Mouse (Mus musculus): ENCODE data around the gene Pkn1. TPM values are rescaled to one million over a fixed set of nuclear protein-coding genes. Genes with fewer than 3 reads are reported as not detected.

Pkn1 gene
- total and polyA plus RNA-seq, 2 experiments from 2014 or later, result 14.2 to 44.2 TPM

GRCm38 (mm10) chr8:83664096-83664495 is 34.9 kb downstream of the Pkn1 start:
- Histone ChIP-seq H3K27me3 (ENCODE audit: control insufficient read depth, insufficient read depth, low read length) (peaks cover 6% of the 10 kb centered on the region; the same call in 1 of the 2 replicates), H3K27ac (ENCODE audit: low read depth) (no peak overlapping the region), H3K9me3 (replicated peaks; ENCODE audit: control insufficient read depth, low read length) (no peaks in the 10 kb centered on the region), H3K36me3 (replicated peaks; ENCODE audit: control insufficient read depth, insufficient read depth, low read length) (peaks cover 4% of the 10 kb centered on the region), H3K4me2 (ENCODE audit: low read depth, low read length) (no peak overlapping the region), H3K4me1 (ENCODE audit: control insufficient read depth, insufficient read depth) (peaks cover 41% of the 10 kb centered on the region), H3K9ac (replicated peaks; ENCODE audit: low read depth, low read length) (no peak overlapping the region), H3K4me3 (ENCODE audit: low read depth, low read length) (no peak overlapping the region)
- TF ChIP-seq CTCF (IDR thresholded peaks at IDR 0.05; ENCODE audit: low read depth) (no peak), EP300 (IDR thresholded peaks at IDR 0.05; ENCODE audit: low read depth) (no peak)
- WGBS, result 88% methylated on average over 13 of the region's 13 CpGs
- ATAC-seq (ENCODE audit: insufficient read depth, low read depth), result no peak
- DNase-seq (ENCODE audit: low spot score), result no peak

GRCm38 (mm10) chr8:83662421-83662826 is 36.6 kb downstream of the Pkn1 start:
- DNase-seq (ENCODE audit: low spot score) (peak; percentile 88), ATAC-seq (ENCODE audit: insufficient read depth, low read depth) (peak; percentile 67)
- Histone ChIP-seq H3K36me3 (replicated peaks; ENCODE audit: control insufficient read depth, insufficient read depth, low read length) (peaks cover 7% of the 10 kb centered on the region), H3K4me3 (ENCODE audit: low read depth, low read length) (no peak overlapping the region), H3K27ac (ENCODE audit: low read depth) (no peak overlapping the region), H3K4me1 (ENCODE audit: control insufficient read depth, insufficient read depth) (peaks cover 30% of the 10 kb centered on the region), H3K27me3 (ENCODE audit: control insufficient read depth, insufficient read depth, low read length) (peaks cover 5% of the 10 kb centered on the region; the same call in 1 of the 2 replicates), H3K9ac (replicated peaks; ENCODE audit: low read depth, low read length) (no peak overlapping the region), H3K4me2 (ENCODE audit: low read depth, low read length) (peak overlapping the region; percentile 18), H3K9me3 (replicated peaks; ENCODE audit: control insufficient read depth, low read length) (no peaks in the 10 kb centered on the region)
- 0 out of 2 replicates have a peak, but pooled peaks have one; percentile 37 for TF ChIP-seq EP300 (IDR thresholded peaks at IDR 0.05; ENCODE audit: low read depth)
- TF ChIP-seq CTCF (IDR thresholded peaks at IDR 0.05; ENCODE audit: low read depth), result peak; percentile 91
- 6% methylated on average over 4 of the region's 4 CpGs for WGBS

GRCm38 (mm10) chr8:83660995-83661680 is 37.8 kb downstream of the Pkn1 start:
- Histone ChIP-seq H3K9ac (replicated peaks; ENCODE audit: low read depth, low read length) (peak overlapping the region; percentile 12; the same call in 1 of the 2 replicates), H3K9me3 (replicated peaks; ENCODE audit: control insufficient read depth, low read length) (no peaks in the 10 kb centered on the region), H3K4me1 (ENCODE audit: control insufficient read depth, insufficient read depth) (peaks cover 22% of the 10 kb centered on the region), H3K27me3 (ENCODE audit: control insufficient read depth, insufficient read depth, low read length) (no peaks in the 10 kb centered on the region), H3K27ac (ENCODE audit: low read depth) (peak overlapping the region; percentile 37; the same call in 1 of the 2 replicates), H3K36me3 (replicated peaks; ENCODE audit: control insufficient read depth, insufficient read depth, low read length) (peaks cover 7% of the 10 kb centered on the region), H3K4me3 (ENCODE audit: low read depth, low read length) (no peak overlapping the region; the same call in 1 of the 2 replicates), H3K4me2 (ENCODE audit: low read depth, low read length) (peak overlapping the region; percentile 41)
- ATAC-seq (ENCODE audit: insufficient read depth, low read depth) (no peak; the same call in 1 of the 2 replicates), DNase-seq (ENCODE audit: low spot score) (no peak)
- TF ChIP-seq CTCF (IDR thresholded peaks at IDR 0.05; ENCODE audit: low read depth) (no peak), EP300 (IDR thresholded peaks at IDR 0.05; ENCODE audit: low read depth) (no peak)
- 20% methylated on average over 22 of the region's 22 CpGs for WGBS

GRCm38 (mm10) chr8:83660545-83660944 is 38.4 kb downstream of the Pkn1 start:
- no peak overlapping the region for H3K4me3 ChIP-seq (ENCODE audit: low read depth, low read length)
- peaks cover 22% of the 10 kb centered on the region for H3K4me1 ChIP-seq (ENCODE audit: control insufficient read depth, insufficient read depth)
- H3K36me3 ChIP-seq (replicated peaks; ENCODE audit: control insufficient read depth, insufficient read depth, low read length), result peaks cover 7% of the 10 kb centered on the region
- TF ChIP-seq CTCF (IDR thresholded peaks at IDR 0.05; ENCODE audit: low read depth) (no peak), EP300 (IDR thresholded peaks at IDR 0.05; ENCODE audit: low read depth) (no peak)
- no peak overlapping the region for H3K9ac ChIP-seq (replicated peaks; ENCODE audit: low read depth, low read length)
- ATAC-seq (ENCODE audit: insufficient read depth, low read depth) (no peak), DNase-seq (ENCODE audit: low spot score) (no peak)
- H3K27me3 ChIP-seq (ENCODE audit: control insufficient read depth, insufficient read depth, low read length), result no peaks in the 10 kb centered on the region
- H3K9me3 ChIP-seq (replicated peaks; ENCODE audit: control insufficient read depth, low read length), result no peaks in the 10 kb centered on the region
- H3K4me2 ChIP-seq (ENCODE audit: low read depth, low read length), result 0 out of 2 replicates have a peak overlapping the region, but pooled peaks have one; percentile 41
- H3K27ac ChIP-seq (ENCODE audit: low read depth), result no peak overlapping the region
- WGBS, result 17% methylated on average over 8 of the region's 8 CpGs

- Histone ChIP-seq H3K36me3 (replicated peaks; ENCODE audit: control insufficient read depth, insufficient read depth, low read length) (peaks cover 4% of the 10 kb centered on the region; the same call in 1 of the 2 replicates), H3K27me3 (ENCODE audit: control insufficient read depth, insufficient read depth, low read length) (no peaks in the 10 kb centered on the region), H3K4me3 (ENCODE audit: low read depth, low read length) (no peak overlapping the region), H3K27ac (ENCODE audit: low read depth) (0 out of 2 replicates have a peak overlapping the region, but pooled peaks have one; percentile 3), H3K9ac (replicated peaks; ENCODE audit: low read depth, low read length) (no peak overlapping the region), H3K4me2 (ENCODE audit: low read depth, low read length) (no peak overlapping the region), H3K4me1 (ENCODE audit: control insufficient read depth, insufficient read depth) (peaks cover 25% of the 10 kb centered on the region), H3K9me3 (replicated peaks; ENCODE audit: control insufficient read depth, low read length) (no peaks in the 10 kb centered on the region)
- ATAC-seq (ENCODE audit: insufficient read depth, low read depth) (no peak), DNase-seq (ENCODE audit: low spot score) (peak; percentile 23)
- TF ChIP-seq EP300 (IDR thresholded peaks at IDR 0.05; ENCODE audit: low read depth), result no peak
- no peak for TF ChIP-seq CTCF (IDR thresholded peaks at IDR 0.05; ENCODE audit: low read depth)
- WGBS, result 60% methylated on average over 13 of the region's 13 CpGs
Measured at GRCm38 (mm10) chr8:83656484-83657246, 42.3 kb downstream of the Pkn1 start.
